Mouse (Mus musculus) embryonic fibroblast, embryonic 13.5 days (primary cell): ENCODE measurements around the gene Hist1h4f.

ENCODE experiments used
- CTCF ChIP-seq: IDR thresholded peaks from 2 replicates; pipeline ENCODE4 v1.5.1; 2011; ENCODE audit warnings: mild to moderate bottlenecking, control low read depth, low read length, moderate library complexity, borderline replicate concordance; ENCODE audit not compliant: insufficient read depth
- POLR2A ChIP-seq: IDR thresholded peaks from 2 replicates; pipeline ENCODE4 v1.6.1; 2011; ENCODE audit warnings: low read depth, mild to moderate bottlenecking, control low read depth, low read length, moderate library complexity

DNA sequence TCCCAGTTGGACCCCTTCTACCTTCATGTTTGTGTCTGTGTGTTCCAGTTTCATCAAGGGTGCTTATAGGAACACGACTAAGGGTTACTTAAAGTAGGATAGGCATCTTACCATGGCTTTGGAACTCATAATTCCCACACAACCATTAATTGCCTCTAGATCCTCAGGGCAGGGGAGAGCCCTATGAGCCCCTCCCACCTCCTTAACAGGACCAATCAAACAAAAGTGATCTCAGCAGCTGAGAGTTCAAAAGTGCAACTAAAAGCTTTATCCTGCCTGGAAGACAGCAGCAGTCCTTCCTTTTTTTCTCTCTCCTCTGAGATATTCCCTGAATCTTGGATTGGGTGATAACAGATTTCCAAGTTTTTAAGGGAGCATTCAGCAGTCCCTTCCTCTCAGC, 41.3 kb downstream of the Hist1h4f start:
- no peak for TF ChIP-seq CTCF
- TF ChIP-seq POLR2A = no peak
